Mouse (Mus musculus): ENCODE measurements around the gene Gmfg.

Gene Gmfg

DNA sequence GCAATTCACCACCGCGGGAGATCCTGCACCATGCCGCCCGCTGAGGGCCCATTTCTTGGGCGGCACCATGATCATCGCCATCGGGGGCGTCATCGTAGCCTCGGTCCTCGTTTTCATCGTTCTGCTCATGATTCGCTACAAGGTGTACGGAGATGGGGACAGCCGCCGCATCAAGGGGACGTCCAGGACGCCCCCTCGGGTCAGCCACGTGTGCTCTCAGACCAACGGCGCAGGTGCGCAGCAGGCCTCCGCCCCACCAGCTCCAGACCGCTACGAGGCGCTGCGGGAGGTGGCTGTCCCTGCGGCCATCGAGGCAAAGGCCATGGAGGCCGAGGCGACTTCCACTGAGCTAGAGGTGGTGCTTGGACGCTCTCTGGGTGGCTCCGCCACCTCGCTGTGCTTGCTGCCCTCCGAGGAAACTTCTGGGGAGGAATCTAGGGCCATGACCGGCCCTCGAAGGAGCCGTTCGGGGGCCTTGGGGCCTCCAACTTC is 29.5 kb downstream of the Gmfg start:
- in situ Hi-C loops (cut with MboI; ENCODE audit: unreplicated experiment in 2 of 2), result no loop called here

DNA sequence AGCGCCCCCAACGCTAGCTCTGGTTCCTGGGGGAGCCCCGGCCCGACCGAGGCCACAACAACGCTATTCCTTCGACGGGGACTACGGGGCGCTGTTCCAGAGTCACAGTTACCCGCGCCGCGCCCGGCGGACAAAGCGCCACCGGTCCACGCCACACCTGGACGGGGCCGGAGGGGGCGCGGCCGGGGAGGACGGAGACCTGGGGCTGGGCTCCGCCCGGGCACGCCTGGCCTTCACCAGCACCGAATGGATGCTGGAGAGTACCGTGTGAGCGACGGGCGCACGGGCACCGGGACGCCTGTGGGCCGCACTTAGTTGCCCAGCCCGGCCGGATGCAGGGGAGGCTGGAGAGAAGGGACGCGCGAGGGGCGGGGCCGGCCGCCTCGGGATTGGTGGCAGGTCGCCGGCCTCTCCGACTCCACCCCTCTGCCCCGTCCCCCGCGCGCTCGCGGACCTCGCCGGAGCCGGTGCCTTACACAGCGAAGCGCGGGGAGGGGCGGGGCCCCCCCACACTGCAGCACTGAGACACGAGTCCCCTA is 30.0 kb downstream of the Gmfg start:
- in situ Hi-C loops (cut with MboI; ENCODE audit: unreplicated experiment in 2 of 2), result no loop called here

DNA sequence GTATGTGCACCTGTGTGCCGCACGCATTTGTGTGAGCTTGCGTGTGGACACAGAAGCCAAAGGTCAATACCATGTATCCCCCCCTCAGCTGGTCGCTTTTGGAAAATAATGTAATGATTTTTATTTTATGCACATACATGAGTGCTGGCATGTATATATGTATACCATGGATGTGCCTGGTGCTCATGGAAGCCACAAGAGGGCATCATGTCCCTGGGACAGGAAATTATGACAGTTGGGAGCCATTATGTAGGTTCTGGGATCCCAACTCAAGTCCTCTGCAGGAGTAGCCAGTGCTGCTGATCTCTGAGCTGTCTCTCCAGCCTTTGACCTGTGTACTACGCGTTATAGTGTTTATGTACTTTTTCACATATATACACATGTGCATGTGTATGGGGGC is 38.9 kb downstream of the Gmfg start:
- in situ Hi-C loops (cut with MboI; ENCODE audit: unreplicated experiment in 2 of 2), result loop anchor here in 1 of 2 experiments (25.0 kb wide), 1 partner anchor 1086 kb away; no protein-coding TSS in a partner anchor

- in situ Hi-C loops (cut with MboI; ENCODE audit: unreplicated experiment in 2 of 2), result loop anchor here in 1 of 2 experiments (25.0 kb wide), 1 partner anchor 1085 kb away; no protein-coding TSS in a partner anchor
These were observed 40.1 kb downstream of the Gmfg start for GRCm38 (mm10) chr7:28477363-28477762.

DNA sequence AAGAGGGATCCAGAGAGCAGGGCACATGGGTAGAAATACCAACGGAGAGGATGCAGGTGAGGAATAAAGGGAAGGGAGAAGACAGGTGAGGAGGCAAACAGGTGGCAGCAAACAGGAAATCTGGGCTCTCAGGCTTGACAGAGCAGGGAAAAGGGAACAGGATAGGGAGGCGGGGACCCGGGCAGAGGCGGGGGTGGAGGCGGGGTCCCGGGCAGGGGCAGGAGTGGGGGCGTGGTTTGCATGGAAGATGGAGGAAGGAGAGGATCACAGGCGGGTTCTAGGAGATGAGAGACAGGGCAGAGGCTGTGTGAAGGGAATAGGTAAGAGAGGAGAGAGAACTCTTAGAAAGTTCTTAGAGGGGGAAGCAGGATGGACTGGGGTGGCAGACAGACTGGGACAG is 41.6 kb downstream of the Gmfg start:
- in situ Hi-C loops (cut with MboI; ENCODE audit: unreplicated experiment in 2 of 2), result loop anchor here in 1 of 2 experiments (25.0 kb wide), 1 partner anchor 1083 kb away; no protein-coding TSS in a partner anchor

GRCm38 (mm10) chr7:28482854-28483253 is 45.6 kb downstream of the Gmfg start:
- in situ Hi-C loops (cut with MboI; ENCODE audit: unreplicated experiment in 2 of 2), result loop anchor here in 1 of 2 experiments (25.0 kb wide), 1 partner anchor 1079 kb away; no protein-coding TSS in a partner anchor

- in situ Hi-C loops (cut with MboI; ENCODE audit: unreplicated experiment in 2 of 2), result loop anchor here in 1 of 2 experiments (25.0 kb wide), 1 partner anchor 1078 kb away; no protein-coding TSS in a partner anchor
These were observed 46.9 kb downstream of the Gmfg start for GRCm38 (mm10) chr7:28484192-28484591.

GRCm38 (mm10) chr7:28488030-28488491 is 50.8 kb downstream of the Gmfg start:
- in situ Hi-C loops (cut with MboI; ENCODE audit: unreplicated experiment in 2 of 2), result loop anchor here in 1 of 2 experiments (25.0 kb wide), 1 partner anchor 1074 kb away; no protein-coding TSS in a partner anchor

GRCm38 (mm10) chr7:28490410-28490809 is 53.2 kb downstream of the Gmfg start:
- in situ Hi-C loops (cut with MboI; ENCODE audit: unreplicated experiment in 2 of 2), result loop anchor here in 1 of 2 experiments (25.0 kb wide), 1 partner anchor 1072 kb away; no protein-coding TSS in a partner anchor

- in situ Hi-C loops (cut with MboI; ENCODE audit: unreplicated experiment in 2 of 2), result loop anchor here in 1 of 2 experiments (25.0 kb wide), 1 partner anchor 1071 kb away; no protein-coding TSS in a partner anchor
These were observed 53.7 kb downstream of the Gmfg start for GRCm38 (mm10) chr7:28490903-28491302.

DNA sequence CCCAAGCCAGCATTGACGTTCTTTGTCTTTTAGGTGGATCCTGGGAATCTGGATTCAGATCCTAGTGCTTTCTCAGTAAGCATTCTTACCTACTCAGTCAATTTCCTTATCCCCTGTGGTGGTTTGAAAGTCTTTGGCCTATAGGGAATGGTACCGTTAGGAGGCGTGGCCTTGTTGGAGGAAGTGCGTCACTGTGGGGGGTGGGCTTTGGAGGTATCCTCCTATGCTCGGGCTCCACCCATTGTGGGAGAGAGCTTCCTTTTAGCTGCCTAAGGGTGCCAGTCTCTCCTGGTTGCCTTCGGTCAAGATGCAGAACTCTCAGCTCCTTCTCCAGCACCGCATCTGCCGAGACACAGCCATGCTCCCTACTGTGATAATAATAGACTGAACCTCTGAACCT is 55.1 kb downstream of the Gmfg start:
- in situ Hi-C loops (cut with MboI; ENCODE audit: unreplicated experiment in 2 of 2), result loop anchor here in 1 of 2 experiments (25.0 kb wide), 1 partner anchor 1070 kb away; no protein-coding TSS in a partner anchor

GRCm38 (mm10) chr7:28495426-28495825 is 58.2 kb downstream of the Gmfg start:
- in situ Hi-C loops (cut with MboI; ENCODE audit: unreplicated experiment in 2 of 2), result loop anchor here in 1 of 2 experiments (25.0 kb wide), 1 partner anchor 1067 kb away; no protein-coding TSS in a partner anchor
